Mouse (Mus musculus) myocyte (in vitro differentiated cells): ENCODE data around the gene Zmynd12.

Source experiments
- CEBPB ChIP-seq: IDR thresholded peaks from 2 replicates; pipeline ENCODE4 v1.6.1; 2011; ENCODE audit warnings: mild to moderate bottlenecking, moderate library complexity; ENCODE audit not compliant: poor library complexity, insufficient read depth, severe bottlenecking
- MAX ChIP-seq: IDR thresholded peaks from one replicate; pipeline ENCODE4 v1.6.1; 2011; ENCODE audit warnings: low read depth, mild to moderate bottlenecking, control low read depth
- MYOG ChIP-seq, 3 experiments: IDR thresholded peaks; one replicate each; pipeline ENCODE4 v1.6.1; 2011; ENCODE audit warnings: control low read depth in 2 of 3, low read depth in 2 of 3, mild to moderate bottlenecking in 2 of 3; ENCODE audit not compliant: insufficient read length in 2 of 3, control insufficient read depth in 1 of 3, insufficient read depth in 1 of 3
- POLR2A ChIP-seq: IDR thresholded peaks from one replicate; pipeline ENCODE4 v1.6.1; 2011; ENCODE audit warnings: low read depth, mild to moderate bottlenecking, control low read depth, moderate library complexity; ENCODE audit not compliant: insufficient read length
- REST ChIP-seq: IDR thresholded peaks from one replicate; pipeline ENCODE4 v1.6.1; 2011; ENCODE audit warnings: mild to moderate bottlenecking, control low read depth, moderate library complexity; ENCODE audit not compliant: insufficient read depth, insufficient read length
- TCF12 ChIP-seq: IDR thresholded peaks from one replicate; pipeline ENCODE4 v1.6.1; 2011; ENCODE audit warnings: mild to moderate bottlenecking, control low read depth; ENCODE audit not compliant: poor library complexity, insufficient read depth, severe bottlenecking
- USF1 ChIP-seq: IDR thresholded peaks from one replicate; pipeline ENCODE4 v1.6.1; 2011; ENCODE audit warnings: low read depth, mild to moderate bottlenecking, control low read depth, moderate library complexity

GRCm38 (mm10) chr4:119467720-119468380, 45.2 kb downstream of the Zmynd12 start:
- TF ChIP-seq USF1 = no peak
- no peak for TF ChIP-seq POLR2A
- TF ChIP-seq MAX = no peak
- no peak for TF ChIP-seq TCF12
- no peak for TF ChIP-seq REST
- TF ChIP-seq CEBPB = peak; percentile 50; the same call in 1 of the 2 replicates
- TF ChIP-seq MYOG (IDR thresholded peaks at IDR 0.05; ENCODE audit: control insufficient read depth in 1 of 3, insufficient read depth in 1 of 3, insufficient read length in 2 of 3, low read depth in 2 of 3) = no peak
